Mouse (Mus musculus) ES-Bruce4 (cell line): ENCODE results near the gene Zrsr2.

ENCODE experiments used
- EP300 ChIP-seq: IDR thresholded peaks from 2 replicates; pipeline ENCODE4 v1.6.1; 2011; ENCODE audit warnings: low read depth, low read length; ENCODE audit not compliant: insufficient read depth
- POLR2A ChIP-seq: IDR thresholded peaks from one replicate; pipeline ENCODE4 v1.8.1; 2011; ENCODE audit warnings: low read length; ENCODE audit not compliant: insufficient read depth

DNA sequence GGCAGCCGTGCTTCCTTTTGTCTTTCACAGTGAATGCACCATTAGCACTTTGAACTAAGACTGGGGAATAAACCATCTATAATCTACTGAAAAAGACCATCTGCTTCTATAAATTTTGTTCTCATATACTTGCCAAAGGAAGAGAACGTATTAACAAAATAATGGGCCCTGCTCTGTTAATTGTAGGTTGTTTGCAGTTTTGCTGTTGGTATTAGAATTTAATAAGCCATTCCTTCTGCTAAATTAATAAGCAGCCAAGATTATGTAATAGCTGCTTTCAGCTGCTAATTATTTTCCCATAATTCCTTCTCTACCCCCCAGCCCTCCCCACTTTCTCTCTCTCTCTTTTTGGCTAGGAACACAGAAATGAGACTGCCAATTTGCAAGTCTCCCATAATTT lies 51.6 kb downstream of the Zrsr2 start:
- TF ChIP-seq POLR2A: no peak
- TF ChIP-seq EP300: no peak
